Mouse (Mus musculus) liver, embryonic 16.5 days (tissue): ENCODE data around the gene Zfp964. TPM values are rescaled to one million over a fixed set of nuclear protein-coding genes. Genes with fewer than 3 reads are reported as not detected.
A peak's percentile ranks its signal among the peaks of the same experiment; 100 is the strongest.

Experiments
- ATAC-seq: fragments of 200-750 bp; cut with Nextera tagmentation; 2 replicates; pipeline ENCODE4 v1.8.0; 2017; ENCODE audit warnings: low read depth, mild to moderate bottlenecking, moderate number of reproducible peaks, moderate library complexity
- H3K27ac ChIP-seq: fragments of 300-500 bp; sonication (generic); 2 replicates; pipeline ENCODE4 v1.5.1; 2014; ENCODE audit warnings: mild to moderate bottlenecking, low read length
- H3K27me3 ChIP-seq: fragments of 300-500 bp; sonication (generic); 2 replicates; pipeline ENCODE4 v1.6.1; 2014; ENCODE audit warnings: low read depth, low read length, mixed read lengths; ENCODE audit not compliant: control insufficient read depth, insufficient read depth
- H3K36me3 ChIP-seq: fragments of 300-500 bp; sonication (generic); 2 replicates; pipeline ENCODE4 v1.6.1; 2014; ENCODE audit warnings: mild to moderate bottlenecking; ENCODE audit not compliant: control insufficient read depth, insufficient read depth
- H3K4me1 ChIP-seq: fragments of 300-500 bp; sonication (generic); 2 replicates; pipeline ENCODE4 v1.6.1; 2014; ENCODE audit warnings: low read depth, low read length, mixed read lengths; ENCODE audit not compliant: control insufficient read depth
- H3K4me2 ChIP-seq: fragments of 300-500 bp; sonication (generic); 2 replicates; pipeline ENCODE4 v1.6.1; 2014; ENCODE audit warnings: low read depth, low read length, mixed read lengths
- H3K4me3 ChIP-seq: fragments of 300-500 bp; sonication (generic); 2 replicates; pipeline ENCODE4 v1.5.1; 2014; ENCODE audit warnings: low read depth, mild to moderate bottlenecking, low read length
- H3K9ac ChIP-seq: fragments of 300-500 bp; sonication (generic); 2 replicates; pipeline ENCODE4 v1.6.1; 2014; ENCODE audit warnings: low read depth, low read length
- H3K9me3 ChIP-seq: fragments of 300-500 bp; sonication (generic); replicated peaks from 2 replicates; pipeline ENCODE4 v1.6.1; 2016; ENCODE audit warnings: low read length; ENCODE audit not compliant: control insufficient read depth
- WGBS: fragments of 180-500 bp; shearing (Covaris S2); extraction: QIAGEN DNeasy Blood & Tissue Kit; methylation state at CpG from one replicate; pipeline ENCODE4 v1.1.7; 2014; ENCODE audit not compliant: insufficient replicate concordance; 5-methylcytosine and 5-hydroxymethylcytosine counted together
- polyA plus RNA-seq: library from polyadenylated mRNA; unstranded; fragments of >200 nt; fragmentation: Nextera tagmentation; extraction: Ambion mirVana; gene quantifications from 2 replicates; pipeline ENCODE4 v1.2.1, GENCODE M21; 2015

The Zfp964 gene
- polyA plus RNA-seq, 1 experiment from 2014 or later, result 0.39 TPM

GRCm38 (mm10) chr8:69713516-69713915 lies 59.2 kb downstream of the Zfp964 start:
- WGBS, result 65% methylated on average over 8 of the region's 8 CpGs
- Histone ChIP-seq H3K4me1 (peaks cover 13% of the 10 kb centered on the region), H3K36me3 (peaks cover 24% of the 10 kb centered on the region), H3K9me3 (no peaks in the 10 kb centered on the region), H3K4me2 (no peak overlapping the region), H3K9ac (no peak overlapping the region), H3K27me3 (no peaks in the 10 kb centered on the region), H3K4me3 (no peak overlapping the region), H3K27ac (no peak overlapping the region)
- no peak for ATAC-seq

GRCm38 (mm10) chr8:69715366-69715765 lies 61.1 kb downstream of the Zfp964 start:
- 78% methylated on average over 6 of the region's 6 CpGs for WGBS
- H3K9me3 ChIP-seq, result no peaks in the 10 kb centered on the region

More at GRCm38 (mm10) chr8:69715366-69715765, 61.1 kb downstream of the Zfp964 start:
- no peak overlapping the region for H3K27ac ChIP-seq
- H3K9ac ChIP-seq, result peak overlapping the region; percentile 8; the same call in 1 of the 2 replicates
- H3K4me3 ChIP-seq, result peak overlapping the region; percentile 40
- H3K4me2 ChIP-seq, result peak overlapping the region; percentile 54
- no peak for ATAC-seq
- peaks cover 10% of the 10 kb centered on the region for H3K36me3 ChIP-seq
- H3K27me3 ChIP-seq, result no peaks in the 10 kb centered on the region
- peaks cover 13% of the 10 kb centered on the region for H3K4me1 ChIP-seq

Other genes starting within 250 kb of the Zfp964 start
- gene Gm9495, start 200.9 kb upstream of the Zfp964 start, polyA plus RNA-seq, result not detected in 2 replicates
- not detected in 2 replicates for gene Gm7697, start 131.5 kb upstream of the Zfp964 start, polyA plus RNA-seq
- 5.5 and 6.5 TPM in 2 replicates for gene Zfp868, start 28.9 kb upstream of the Zfp964 start, polyA plus RNA-seq
- gene Zfp869, start 56.2 kb downstream of the Zfp964 start, polyA plus RNA-seq, result 9.7 and 10.6 TPM in 2 replicates
- 2.9 and 3.1 TPM in 2 replicates for gene Zfp963, start 95.5 kb downstream of the Zfp964 start, polyA plus RNA-seq
- 0.79 TPM in 1 of 2 replicates, not detected in the other for gene Gm20422, start 120.4 kb downstream of the Zfp964 start, polyA plus RNA-seq
- gene Atp13a1, start 136.7 kb downstream of the Zfp964 start, polyA plus RNA-seq, result 18.6 and 20.9 TPM in 2 replicates
- gene Zfp866, start 136.7 kb downstream of the Zfp964 start, polyA plus RNA-seq, result 7.7 and 8.6 TPM in 2 replicates
- 5.0 and 7.0 TPM in 2 replicates for gene Gmip, start 154.2 kb downstream of the Zfp964 start, polyA plus RNA-seq
- 0.05 and 0.07 TPM in 2 replicates for gene Lpar2, start 167.9 kb downstream of the Zfp964 start, polyA plus RNA-seq
- gene Pbx4, start 178.0 kb downstream of the Zfp964 start, polyA plus RNA-seq, result 1.8 and 2.0 TPM in 2 replicates
- gene Cilp2, start 233.2 kb downstream of the Zfp964 start, polyA plus RNA-seq, result not detected in 2 replicates
- gene Tssk6, start 247.7 kb downstream of the Zfp964 start, polyA plus RNA-seq, result 1.1 and 1.6 TPM in 2 replicates
- gene Ndufa13, start 248.1 kb downstream of the Zfp964 start, polyA plus RNA-seq, result 103 and 104 TPM in 2 replicates
- gene Yjefn3, start 248.2 kb downstream of the Zfp964 start, polyA plus RNA-seq, result 0.63 and 0.77 TPM in 2 replicates